Mouse (Mus musculus) c-Kit-positive CD71-negative TER-119-negative erythroid progenitor cells, embryonic 14.5 days (primary cell): Measurements from ENCODE around the gene Hist1h2ad.
"Not testable (repeated sequence)": the region's sequence is repeated elsewhere in the genome, so short reads cannot be mapped to it uniquely, and the experiment has no call there.

ENCODE experiments used
- DNase-seq: peaks from one replicate; pipeline ENCODE4 v3.0.0-alpha.2; 2013; ENCODE audit warnings: low read depth

Gene Hist1h2ad

DNA sequence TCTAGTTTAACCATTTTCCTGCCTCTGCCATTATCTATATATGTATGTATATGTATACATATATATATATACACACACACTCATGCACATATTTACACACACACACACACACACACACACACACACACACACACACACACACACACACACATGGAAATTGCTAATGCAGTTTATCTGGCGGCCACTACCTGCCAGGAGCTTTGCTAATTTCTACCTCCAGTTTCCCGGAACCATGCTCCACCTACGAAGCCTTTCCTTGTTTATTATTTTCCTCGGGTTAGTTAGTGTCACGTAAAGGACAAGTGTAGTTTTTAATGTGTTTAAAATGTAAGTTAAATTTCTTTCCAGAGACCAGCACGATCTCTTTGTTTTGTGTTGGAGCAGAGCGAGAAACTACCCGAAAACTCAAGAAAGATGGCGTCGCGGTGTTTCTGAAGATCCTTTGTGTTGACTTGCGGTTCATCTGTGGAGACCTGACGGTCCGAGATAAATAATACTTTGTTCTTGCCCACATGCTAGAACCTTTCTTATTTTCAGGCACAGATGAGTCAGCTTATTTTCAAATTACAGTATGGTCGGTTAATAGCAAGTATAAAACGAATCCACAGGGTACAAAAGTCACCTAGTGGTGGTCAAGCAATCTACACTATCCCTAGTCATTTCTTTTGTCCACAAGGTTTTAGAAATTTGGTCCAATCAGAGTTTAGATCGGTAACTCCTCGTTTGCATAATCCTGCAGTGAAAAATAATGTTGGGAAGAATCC is 11.3 kb upstream of the Hist1h2ad start:
- DNase-seq = no peak

DNA sequence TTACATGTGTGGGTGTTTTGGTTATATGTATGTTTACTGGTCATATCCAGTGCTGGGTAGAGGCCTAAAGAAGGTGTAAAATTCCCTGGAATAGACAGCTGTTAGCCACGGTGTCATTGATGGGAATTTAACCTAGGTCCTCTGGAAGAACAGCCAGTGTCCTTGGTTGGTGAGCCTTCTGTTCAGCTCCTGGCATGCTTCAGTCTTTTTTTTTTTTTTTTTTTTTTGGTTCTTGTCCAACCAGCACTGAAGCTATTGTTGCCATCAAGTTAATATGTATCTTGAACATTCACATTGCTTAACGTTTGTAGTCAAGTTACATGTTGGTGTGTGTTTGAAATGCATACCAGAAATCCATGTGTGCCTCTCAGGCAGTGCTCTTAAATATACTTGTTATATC is 9.7 kb upstream of the Hist1h2ad start:
- DNase-seq = no peak

GRCm38 (mm10) chr13:23570261-23571021 is 3.7 kb upstream of the Hist1h2ad start:
- not testable (repeated sequence) for DNase-seq

- peak; percentile 86 for DNase-seq
These were observed 3.1 kb upstream of the Hist1h2ad start, which contains the start of the genes Hist1h2ae and Hist1h2bg for GRCm38 (mm10) chr13:23571022-23571503. Hist1h2ae (minus strand) TSS chr13:23571220. Hist1h2bg (plus strand) TSS chr13:23571396.

- not testable (repeated sequence) for DNase-seq
These were observed 2.5 kb upstream of the Hist1h2ad start for GRCm38 (mm10) chr13:23571504-23572217.

- DNase-seq = no peak
These were observed 1.8 kb upstream of the Hist1h2ad start for GRCm38 (mm10) chr13:23572218-23573033.

DNA sequence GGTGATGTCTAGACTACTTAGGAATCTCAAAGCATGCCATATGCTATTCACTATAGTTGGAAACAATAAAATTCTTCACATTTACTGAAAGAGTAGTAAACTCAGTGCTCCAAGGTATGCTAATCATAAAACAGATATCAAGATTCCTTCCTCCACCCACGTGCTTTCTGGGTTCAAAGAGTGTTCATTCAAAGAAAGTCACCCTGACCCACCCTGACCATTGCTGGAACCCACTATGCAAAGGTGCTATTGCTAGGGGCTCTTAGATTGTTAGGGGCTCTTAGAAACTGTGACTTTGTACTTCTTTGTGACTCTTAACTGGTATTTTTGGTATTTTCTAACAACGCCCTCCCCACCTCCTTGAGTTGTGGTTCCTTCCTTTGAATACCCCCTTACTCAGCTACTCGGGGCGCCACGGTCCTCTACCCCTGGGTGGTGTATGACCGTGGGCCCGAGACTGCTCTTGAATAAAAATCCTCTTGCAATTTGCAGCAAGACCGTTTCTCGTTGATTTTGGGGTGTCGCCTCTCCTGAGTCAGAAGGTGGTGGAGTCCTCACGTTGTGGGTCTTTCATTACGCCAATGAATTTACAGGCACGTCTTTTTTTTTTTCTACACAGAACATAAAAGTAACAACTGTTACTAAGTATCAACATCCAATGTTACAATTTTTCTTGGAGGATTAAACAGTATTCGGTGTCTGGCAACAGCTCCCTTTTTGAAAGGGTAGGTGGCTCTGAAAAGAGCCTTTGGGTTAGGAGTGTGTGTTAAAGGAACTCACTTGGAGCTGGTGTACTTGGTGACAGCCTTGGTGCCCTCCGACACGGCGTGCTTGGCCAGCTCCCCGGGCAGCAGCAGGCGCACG is 915 bp upstream of the Hist1h2ad start:
- not testable (repeated sequence) for DNase-seq

GRCm38 (mm10) chr13:23574546-23575170 is 477 bp downstream of the Hist1h2ad start:
- not testable (repeated sequence) for DNase-seq

DNA sequence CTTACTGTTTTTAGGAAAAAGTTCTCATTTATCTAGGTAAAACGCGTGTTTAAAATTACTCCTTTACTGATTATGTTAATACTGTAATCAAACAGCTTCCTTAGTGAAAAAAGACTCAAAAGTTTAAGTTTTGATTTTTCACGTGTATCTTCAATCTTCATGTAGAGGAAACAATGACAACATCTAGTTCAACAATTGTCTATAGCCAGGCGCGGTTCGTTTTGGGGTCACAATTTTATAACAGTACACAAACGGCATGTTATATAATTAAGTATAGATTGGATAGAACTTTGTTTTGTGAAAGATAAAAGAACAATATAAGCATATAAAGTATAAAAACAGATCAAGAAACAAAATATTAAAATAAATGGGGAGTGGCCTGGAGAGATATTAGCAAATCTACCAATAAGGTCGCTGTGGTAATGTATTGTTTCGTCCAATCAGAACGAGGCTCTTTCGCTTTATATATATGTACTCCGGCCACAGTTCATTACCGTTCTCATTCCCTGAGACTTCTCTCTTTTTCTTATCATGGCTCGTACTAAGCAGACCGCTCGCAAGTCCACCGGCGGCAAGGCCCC is 1.2 kb downstream of the Hist1h2ad start, which contains the start of gene Hist1h3d:
Gene Hist1h3d (plus strand): TSS at position 493 of the 581 bp plus-strand sequence.
- DNase-seq = no peak

DNA sequence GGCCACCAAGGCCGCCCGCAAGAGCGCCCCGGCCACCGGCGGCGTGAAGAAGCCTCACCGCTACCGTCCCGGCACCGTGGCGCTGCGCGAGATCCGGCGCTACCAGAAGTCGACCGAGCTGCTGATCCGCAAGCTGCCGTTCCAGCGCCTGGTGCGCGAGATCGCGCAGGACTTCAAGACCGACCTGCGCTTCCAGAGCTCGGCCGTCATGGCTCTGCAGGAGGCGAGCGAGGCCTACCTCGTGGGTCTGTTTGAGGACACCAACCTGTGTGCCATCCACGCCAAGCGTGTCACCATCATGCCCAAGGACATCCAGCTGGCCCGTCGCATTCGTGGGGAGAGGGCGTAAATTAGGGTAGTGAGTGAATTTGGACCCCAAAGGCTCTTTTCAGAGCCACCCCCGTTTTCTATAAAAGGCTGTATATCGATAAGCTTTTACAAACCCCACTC is 1.7 kb downstream of the Hist1h2ad start:
- not testable (repeated sequence) for DNase-seq

DNA sequence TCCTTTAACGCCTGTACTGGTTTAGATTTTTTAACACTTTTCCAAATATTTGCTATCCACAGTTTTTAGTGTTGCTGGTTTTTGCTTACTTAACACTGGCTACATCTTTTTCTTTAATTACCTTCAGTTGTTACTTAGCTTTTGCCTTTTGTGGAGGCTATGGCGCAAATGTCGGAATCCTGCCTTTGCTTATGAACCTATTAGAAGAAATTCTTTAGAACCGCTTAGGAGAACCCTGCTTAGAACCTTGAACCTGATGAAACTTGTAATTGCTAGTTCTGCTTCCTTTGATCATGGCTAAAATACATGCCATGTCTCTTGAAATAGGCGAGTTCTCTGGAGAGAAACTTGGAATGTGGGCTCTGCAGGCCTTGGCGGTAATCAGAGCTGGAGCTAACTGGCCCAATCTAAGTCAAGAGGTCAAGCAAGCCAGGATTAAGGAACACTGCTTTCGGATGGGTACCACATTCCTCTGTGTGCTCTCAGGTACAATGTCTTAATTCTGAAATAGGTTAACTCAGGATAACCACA is 2.2 kb downstream of the Hist1h2ad start:
- DNase-seq = no peak

DNA sequence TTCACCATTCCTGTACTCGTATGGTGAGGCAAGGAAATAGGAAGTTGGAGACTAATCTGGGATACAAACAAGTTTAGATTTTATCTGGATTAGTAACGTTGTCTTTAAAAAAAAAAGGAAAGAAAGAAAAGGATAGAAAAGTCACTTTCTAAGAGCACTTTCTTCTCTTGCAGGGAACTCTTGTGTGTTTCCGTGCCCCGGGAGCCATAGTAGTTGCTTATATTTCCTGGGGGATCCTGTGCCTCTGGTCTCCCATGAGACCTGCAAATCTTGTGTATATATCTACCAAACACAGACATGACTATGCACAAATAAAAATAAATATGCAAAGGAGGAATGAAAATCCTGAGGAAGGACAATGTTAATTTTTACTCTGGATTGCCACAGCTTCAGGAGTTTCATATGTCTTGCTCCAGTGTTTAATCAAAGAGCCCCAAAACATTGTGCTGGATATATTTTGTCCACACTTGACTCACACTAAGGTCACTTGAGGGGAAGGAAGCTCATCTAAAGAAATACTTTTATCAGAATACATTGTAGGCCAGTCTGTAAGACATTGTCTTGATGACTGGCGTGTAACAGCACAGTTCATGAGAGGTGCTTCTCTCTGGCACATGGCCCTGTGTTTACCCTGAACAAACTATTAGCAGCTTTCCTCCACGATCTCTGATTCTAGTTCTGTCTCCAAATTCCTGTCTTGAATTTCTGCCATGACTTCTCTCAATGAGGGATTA is 2.9 kb downstream of the Hist1h2ad start:
- no peak for DNase-seq

- DNase-seq = no peak
These were observed 3.7 kb downstream of the Hist1h2ad start for GRCm38 (mm10) chr13:23577835-23578234.

GRCm38 (mm10) chr13:23581408-23582218 is 7.4 kb downstream of the Hist1h2ad start, which contains the start of gene Hist1h4d:
Hist1h4d (plus strand) TSS chr13:23581598.
- DNase-seq = peak; percentile 97

GRCm38 (mm10) chr13:23582219-23583056 is 8.3 kb downstream of the Hist1h2ad start:
- DNase-seq = no peak

DNA sequence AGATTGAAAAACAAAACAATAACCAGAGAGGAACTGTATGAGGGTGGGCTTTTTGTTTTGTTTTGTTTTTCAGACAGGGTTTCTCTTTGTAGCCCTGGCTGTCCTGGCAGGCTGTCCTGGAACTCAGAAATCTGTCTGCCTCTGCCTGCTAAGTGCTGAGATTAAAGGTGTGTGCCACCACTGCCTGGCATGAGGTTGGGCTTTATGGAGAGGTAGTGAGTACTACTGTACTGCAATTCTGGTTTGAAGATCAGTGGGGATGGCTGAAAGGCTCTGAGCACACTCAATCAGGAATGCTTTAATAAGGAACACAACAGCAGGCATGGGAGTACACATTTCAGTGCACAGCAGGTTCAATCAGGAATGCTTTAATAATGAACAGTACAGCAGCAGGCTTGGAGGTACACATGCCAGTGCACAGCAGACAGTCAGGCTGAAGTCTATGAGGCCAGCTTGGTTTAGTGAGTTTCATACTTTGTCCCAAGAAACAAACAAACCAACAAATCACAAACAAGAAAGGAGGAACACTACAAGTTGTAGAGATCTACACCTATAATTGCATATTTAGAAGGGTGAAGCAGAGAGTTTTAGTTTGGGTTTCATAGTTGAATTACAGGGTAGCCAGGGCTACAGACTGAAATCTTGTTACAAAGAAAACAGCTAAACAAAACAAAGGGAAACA is 9.3 kb downstream of the Hist1h2ad start:
- DNase-seq = no peak
